Mouse (Mus musculus): ENCODE data around the gene A730071L15Rik. TPM values are rescaled to one million over a fixed set of nuclear protein-coding genes. Genes with fewer than 3 reads are reported as not detected.

Gene A730071L15Rik
- total and polyA plus RNA-seq, 3 experiments, result 0.71 TPM; not detected in 2

- no peak for ATAC-seq (ENCODE audit: extremely low read depth, insufficient number of reproducible peaks, low FRiP score, poor library complexity, severe bottlenecking)
Observed at GRCm38 (mm10) chr11:6208158-6208557, 8.3 kb downstream of the A730071L15Rik start.

GRCm38 (mm10) chr11:6216834-6217233 lies 17.0 kb downstream of the A730071L15Rik start:
- TF ChIP-seq POLR2AphosphoS5 (IDR thresholded peaks at IDR 0.05; ENCODE audit: insufficient replicate concordance, low read depth, low read length) (no peak), TAL1 (conservative IDR thresholded peaks at IDR 0.05; ENCODE audit: low read depth, low read length) (no peak), CTCF (IDR thresholded peaks at IDR 0.05; ENCODE audit: low read depth, low read length) (no peak), GATA2 (IDR thresholded peaks at IDR 0.05; ENCODE audit: borderline replicate concordance, low read depth, low read length) (no peak), GATA1 (IDR thresholded peaks at IDR 0.05; ENCODE audit: borderline replicate concordance, low read length) (no peak)
- H3K4me3 ChIP-seq (ENCODE audit: low read depth, low read length), result no peak overlapping the region
- ATAC-seq (ENCODE audit: extremely low read depth, insufficient number of reproducible peaks, low FRiP score, poor library complexity, severe bottlenecking), result no peak
- no peaks in the 10 kb centered on the region for H3K9me3 ChIP-seq (replicated peaks)
- peaks cover 6% of the 10 kb centered on the region for H3K4me1 ChIP-seq (ENCODE audit: insufficient read depth, low read depth, low read length)
- no peaks in the 10 kb centered on the region for H3K36me3 ChIP-seq (replicated peaks)
- no peak for DNase-seq (ENCODE audit: low spot score)
- H3K27me3 ChIP-seq (ENCODE audit: insufficient read depth, low read length), result peaks cover 14% of the 10 kb centered on the region

More at GRCm38 (mm10) chr11:6208158-6208557, 8.3 kb downstream of the A730071L15Rik start:
- Histone ChIP-seq H3K4me1 (ENCODE audit: insufficient read depth, low read depth, low read length) (no peaks in the 10 kb centered on the region), H3K27me3 (ENCODE audit: insufficient read depth, low read length) (peaks cover 20% of the 10 kb centered on the region; the same call in 1 of the 2 replicates), H3K4me3 (ENCODE audit: low read depth, low read length) (no peak overlapping the region), H3K36me3 (replicated peaks) (no peaks in the 10 kb centered on the region), H3K9me3 (replicated peaks) (peaks cover 2% of the 10 kb centered on the region; the same call in 1 of the 2 replicates)
- no peak for TF ChIP-seq CTCF (IDR thresholded peaks at IDR 0.05; ENCODE audit: low read depth, low read length)
- no peak for TF ChIP-seq POLR2AphosphoS5 (IDR thresholded peaks at IDR 0.05; ENCODE audit: insufficient replicate concordance, low read depth, low read length)
- no peak for TF ChIP-seq GATA2 (IDR thresholded peaks at IDR 0.05; ENCODE audit: borderline replicate concordance, low read depth, low read length)
- TF ChIP-seq GATA1 (IDR thresholded peaks at IDR 0.05; ENCODE audit: borderline replicate concordance, low read length), result no peak
- TF ChIP-seq TAL1 (conservative IDR thresholded peaks at IDR 0.05; ENCODE audit: low read depth, low read length), result no peak
- no peak for DNase-seq (ENCODE audit: low spot score)

GRCm38 (mm10) chr11:6218189-6218896 lies 18.5 kb downstream of the A730071L15Rik start:
- no peak for ATAC-seq (ENCODE audit: extremely low read depth, insufficient number of reproducible peaks, low FRiP score, poor library complexity, severe bottlenecking)
- no peak for TF ChIP-seq GATA2 (IDR thresholded peaks at IDR 0.05; ENCODE audit: borderline replicate concordance, low read depth, low read length)
- TF ChIP-seq CTCF (IDR thresholded peaks at IDR 0.05; ENCODE audit: low read depth, low read length), result no peak
- Histone ChIP-seq H3K9me3 (replicated peaks) (no peaks in the 10 kb centered on the region), H3K4me3 (ENCODE audit: low read depth, low read length) (no peak overlapping the region), H3K36me3 (replicated peaks) (no peaks in the 10 kb centered on the region), H3K27me3 (ENCODE audit: insufficient read depth, low read length) (peaks cover 17% of the 10 kb centered on the region), H3K4me1 (ENCODE audit: insufficient read depth, low read depth, low read length) (peaks cover 6% of the 10 kb centered on the region)
- DNase-seq (ENCODE audit: low spot score), result no peak

GRCm38 (mm10) chr11:6219967-6220366 lies 20.1 kb downstream of the A730071L15Rik start:
- DNase-seq (ENCODE audit: low spot score) (no peak), ATAC-seq (ENCODE audit: extremely low read depth, insufficient number of reproducible peaks, low FRiP score, poor library complexity, severe bottlenecking) (no peak)
- H3K4me1 ChIP-seq (ENCODE audit: insufficient read depth, low read depth, low read length), result peaks cover 6% of the 10 kb centered on the region
- TF ChIP-seq GATA1 (IDR thresholded peaks at IDR 0.05; ENCODE audit: borderline replicate concordance, low read length), result no peak
- H3K4me3 ChIP-seq (ENCODE audit: low read depth, low read length), result no peak overlapping the region
- H3K27me3 ChIP-seq (ENCODE audit: insufficient read depth, low read length), result peaks cover 24% of the 10 kb centered on the region
- H3K36me3 ChIP-seq (replicated peaks), result no peaks in the 10 kb centered on the region
- no peaks in the 10 kb centered on the region for H3K9me3 ChIP-seq (replicated peaks)

- no peaks in the 10 kb centered on the region for H3K9me3 ChIP-seq (replicated peaks)
- H3K36me3 ChIP-seq (replicated peaks), result no peaks in the 10 kb centered on the region
- H3K4me3 ChIP-seq (ENCODE audit: low read depth, low read length), result no peak overlapping the region
- peaks cover 40% of the 10 kb centered on the region for H3K27me3 ChIP-seq (ENCODE audit: insufficient read depth, low read length)
- peaks cover 6% of the 10 kb centered on the region for H3K4me1 ChIP-seq (ENCODE audit: insufficient read depth, low read depth, low read length)
- ATAC-seq (ENCODE audit: extremely low read depth, insufficient number of reproducible peaks, low FRiP score, poor library complexity, severe bottlenecking), result no peak
- no peak for DNase-seq (ENCODE audit: low spot score)
- TF ChIP-seq TAL1 (conservative IDR thresholded peaks at IDR 0.05; ENCODE audit: low read depth, low read length) (no peak), POLR2AphosphoS5 (IDR thresholded peaks at IDR 0.05; ENCODE audit: insufficient replicate concordance, low read depth, low read length) (no peak), CTCF (IDR thresholded peaks at IDR 0.05; ENCODE audit: low read depth, low read length) (no peak), GATA1 (IDR thresholded peaks at IDR 0.05; ENCODE audit: borderline replicate concordance, low read length) (no peak), GATA2 (IDR thresholded peaks at IDR 0.05; ENCODE audit: borderline replicate concordance, low read depth, low read length) (no peak)
Observed at GRCm38 (mm10) chr11:6222187-6222586, 22.4 kb downstream of the A730071L15Rik start.

- Histone ChIP-seq H3K4me1 (ENCODE audit: insufficient read depth, low read depth, low read length) (no peaks in the 10 kb centered on the region), H3K9me3 (replicated peaks) (no peaks in the 10 kb centered on the region), H3K27me3 (ENCODE audit: insufficient read depth, low read length) (peaks cover 49% of the 10 kb centered on the region), H3K4me3 (ENCODE audit: low read depth, low read length) (no peak overlapping the region), H3K36me3 (replicated peaks) (no peaks in the 10 kb centered on the region)
- no peak for DNase-seq (ENCODE audit: low spot score)
- ATAC-seq (ENCODE audit: extremely low read depth, insufficient number of reproducible peaks, low FRiP score, poor library complexity, severe bottlenecking), result no peak
- TF ChIP-seq GATA2 (IDR thresholded peaks at IDR 0.05; ENCODE audit: borderline replicate concordance, low read depth, low read length) (no peak), GATA1 (IDR thresholded peaks at IDR 0.05; ENCODE audit: borderline replicate concordance, low read length) (no peak), POLR2AphosphoS5 (IDR thresholded peaks at IDR 0.05; ENCODE audit: insufficient replicate concordance, low read depth, low read length) (no peak), CTCF (IDR thresholded peaks at IDR 0.05; ENCODE audit: low read depth, low read length) (no peak), TAL1 (conservative IDR thresholded peaks at IDR 0.05; ENCODE audit: low read depth, low read length) (no peak)
Observed at GRCm38 (mm10) chr11:6224541-6225229, 24.9 kb downstream of the A730071L15Rik start.
